Mouse (Mus musculus) 3T3-L1 (cell line): ENCODE results near the gene Zfp977.
"Not testable (repeated sequence)": the region's sequence is repeated elsewhere in the genome, so short reads cannot be mapped to it uniquely, and the experiment has no call there.

ENCODE experiments used
- DNase-seq: peaks from one replicate; pipeline ENCODE4 v3.0.0-alpha.2; 2015; ENCODE audit warnings: low read depth, low spot score

Gene Zfp977

DNA sequence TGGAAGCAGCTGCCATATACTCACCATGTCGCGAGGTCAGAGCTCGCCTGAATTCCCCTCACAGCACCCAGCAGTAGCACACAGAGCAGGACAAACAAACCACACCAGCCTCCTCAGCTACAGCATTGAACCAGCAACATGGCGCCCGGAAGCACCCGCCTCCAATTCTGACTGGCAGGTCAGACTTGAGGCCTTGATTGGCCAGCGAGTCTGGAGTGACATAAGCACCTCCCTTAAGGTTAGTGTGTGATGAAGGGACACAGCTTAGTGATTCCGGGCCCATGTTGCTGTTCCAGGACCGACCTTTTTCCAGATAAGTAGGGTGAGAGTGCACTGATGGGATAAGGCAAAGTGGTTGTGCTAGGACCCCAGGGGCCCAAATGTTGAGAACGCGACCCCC is at the start of gene Zfp977:
TSS of gene Zfp977 (minus strand) at position 135 of the 400 bp plus-strand sequence.
- not testable (repeated sequence) for DNase-seq

- not testable (repeated sequence) for DNase-seq
These were observed 38.7 kb upstream of the Zfp977 start for GRCm38 (mm10) chr7:42631031-42631430.

DNA sequence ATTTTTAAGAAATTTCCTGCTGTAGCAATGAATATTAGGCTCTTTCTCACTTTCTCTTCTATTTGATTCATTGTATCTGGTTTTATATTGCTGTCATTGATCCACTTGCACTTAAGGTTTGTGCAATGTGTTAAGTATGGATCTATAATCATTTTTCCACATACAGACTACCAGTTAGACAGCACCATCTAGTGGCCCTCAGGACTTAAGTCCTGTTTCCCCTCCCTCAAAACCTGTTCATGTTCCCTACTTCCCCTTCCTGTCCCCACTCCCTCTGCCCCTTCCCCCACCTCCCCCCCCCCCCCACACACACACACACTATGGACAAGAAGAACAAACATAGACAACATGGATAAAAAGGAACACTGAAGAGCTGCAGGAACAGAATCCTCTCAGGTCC is 3.3 kb upstream of the Zfp977 start:
- peak; percentile 1 for DNase-seq

DNA sequence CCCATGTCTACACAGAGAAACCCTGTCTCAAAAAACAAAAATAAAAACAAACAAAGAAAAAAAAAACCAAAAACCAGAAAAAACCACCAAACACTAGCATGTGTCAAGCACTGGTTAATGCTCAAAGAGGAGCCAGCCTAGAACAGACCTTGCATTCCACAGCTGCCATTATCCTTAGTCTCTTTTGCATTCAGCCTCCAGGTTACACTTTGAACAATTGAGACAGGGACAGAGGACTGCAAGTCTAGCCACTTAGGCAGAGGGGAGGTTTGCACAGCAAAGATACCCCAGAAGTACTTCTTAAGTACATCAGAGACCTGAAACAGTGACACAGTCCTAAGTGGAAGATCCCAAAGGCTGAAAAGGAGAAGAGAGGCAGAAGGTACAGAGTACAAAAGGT is 1.0 kb downstream of the Zfp977 start:
- DNase-seq: not testable (repeated sequence)

DNA sequence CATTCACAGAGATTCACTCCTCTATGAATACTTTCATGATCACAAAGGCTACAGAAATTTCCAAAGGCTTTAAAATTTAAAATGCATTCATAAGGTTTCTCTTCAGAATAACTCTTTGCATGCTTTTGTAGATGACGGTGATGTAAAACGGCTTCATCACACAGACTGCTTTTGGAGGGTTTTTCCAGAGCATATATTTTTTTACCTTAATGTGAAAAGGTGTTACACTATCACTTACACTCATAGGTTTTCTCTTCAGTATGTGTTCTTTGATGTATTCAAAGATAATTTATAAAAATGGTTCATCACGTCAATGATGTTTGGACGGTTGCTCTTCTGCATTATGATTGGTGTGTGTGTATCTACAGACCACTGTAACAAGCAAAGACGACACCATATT is 13.9 kb downstream of the Zfp977 start, which contains the start of gene Gm21028:
TSS of gene Gm21028 (minus strand) at position 101 of the 400 bp plus-strand sequence.
- no peak for DNase-seq

- DNase-seq: no peak
These were observed 40.6 kb downstream of the Zfp977 start for GRCm38 (mm10) chr7:42551766-42552165.
